In genomic region chr2:79267181-79267580, GRCm38 (mm10) we compare ENCODE assay signal across 27 mouse cellular contexts. TPM values are rescaled to one million over a fixed set of nuclear protein-coding genes. Genes with fewer than 3 reads are reported as not detected.
DNase-seq lines count a peak whose midpoint lies in the region; ATAC-seq and TF ChIP-seq lines count a peak whose summit lies in the region.
"Had no signal": no experiment of that assay in that cellular context is flagged by ENCODE, and none has a peak within 500 bp of the region (broad histone marks: within the 10 kb centered on the region; RNA-seq: fewer than 3 reads in every experiment).

No protein-coding gene starts in this region.

- TF ChIP-seq EP300 in CH12.LX (IDR thresholded peaks at IDR 0.05; ENCODE audit: low read length), result no peak

- no peak for DNase-seq in liver, embryonic 13.5 days
- DNase-seq in liver (no peak), CH12.LX (ENCODE audit: extremely low read depth) (no peak)
- no peak for DNase-seq in urinary bladder, adult 2 months (ENCODE audit: low spot score)
- DNase-seq in urinary bladder, postnatal 36 days (ENCODE audit: low spot score in 2 of 2), result no peak
- DNase-seq: adrenal gland, adult 8-10 months; adrenal gland, postnatal 25 days; cerebellum, adult 11-12 months; cerebellum, adult 8-10 months; cerebellum, postnatal 10 days; cerebellum, postnatal 36 days; embryo, embryonic 11 days; gastrocnemius, postnatal 25 days; heart, adult 18-20 months; heart, postnatal 10 days; heart, postnatal 36 days had no signal

- no peaks in the 10 kb centered on the region for H3K27me3 ChIP-seq in liver, embryonic 13.5 days
- no peaks in the 10 kb centered on the region for H3K27me3 ChIP-seq in CH12.LX (replicated peaks)
- no peaks in the 10 kb centered on the region for H3K27me3 ChIP-seq in liver, embryonic 15.5 days
- H3K27me3 ChIP-seq: embryonic facial prominence, embryonic 13.5 days; forebrain, embryonic 12.5 days; forebrain, embryonic 15.5 days; heart, embryonic 12.5 days; heart, embryonic 15.5 days; hindbrain, embryonic 13.5 days had no signal

- TF ChIP-seq RAD21 in CH12.LX (IDR thresholded peaks at IDR 0.05; ENCODE audit: low read depth, low read length), result no peak

- H3K79me2 ChIP-seq in CH12.LX (replicated peaks; ENCODE audit: control insufficient read depth, extremely low read depth, insufficient read depth, poor library complexity, severe bottlenecking), result peaks cover 88% of the 10 kb centered on the region

- no peak for ATAC-seq in liver, embryonic 13.5 days (ENCODE audit: low read depth)
- ATAC-seq in liver, embryonic 15.5 days (ENCODE audit: insufficient read depth), result no peak
- ATAC-seq: forebrain, embryonic 15.5 days; hindbrain, embryonic 16.5 days had no signal

- TF ChIP-seq POLR2A in CH12.LX (IDR thresholded peaks at IDR 0.05; ENCODE audit: low read depth, low read length), result no peak

- dilution Hi-C loops in CH12.LX (cut with MboI; ENCODE audit: extremely low pct_ligation_motif_present, extremely low pct_unique_long_range_greater_than_20kb, low sequenced_read_pairs), result no loop called here

- in situ Hi-C loops in CH12.LX (cut with MboI; ENCODE audit: low pct_ligation_motif_present, low pct_unique_long_range_greater_than_20kb, low sequenced_read_pairs), result no loop called here

- peaks cover 81% of the 10 kb centered on the region for H3K4me1 ChIP-seq in liver, embryonic 13.5 days (replicated peaks)
- H3K4me1 ChIP-seq in CH12.LX (ENCODE audit: control insufficient read depth in 1 of 2, insufficient read depth in 2 of 2), result peaks cover 15 to 82% of the 10 kb centered on the region in 2 experiments
- peaks cover 74% of the 10 kb centered on the region for H3K4me1 ChIP-seq in liver, embryonic 15.5 days (replicated peaks)
- H3K4me1 ChIP-seq: embryonic facial prominence, embryonic 13.5 days; forebrain, embryonic 12.5 days; forebrain, embryonic 15.5 days; heart, embryonic 15.5 days; hindbrain, embryonic 10.5 days; hindbrain, embryonic 13.5 days had no signal

- TF ChIP-seq CTCF in CH12.LX (conservative IDR thresholded peaks at IDR 0.05 in 1 of 2, IDR thresholded peaks at IDR 0.05 in 1 of 2; ENCODE audit: low read depth in 2 of 2, low read length in 2 of 2), result no peak

- H3K9ac ChIP-seq in liver, embryonic 13.5 days, result 0 out of 2 replicates have a peak overlapping the region, but pooled peaks have one; percentile 0
- no peak overlapping the region; the same call in 1 of the 2 replicates for H3K9ac ChIP-seq in CH12.LX (ENCODE audit: insufficient read depth, low read depth)
- no peak overlapping the region for H3K9ac ChIP-seq in liver, embryonic 15.5 days
- H3K9ac ChIP-seq: embryonic facial prominence, embryonic 13.5 days; forebrain, embryonic 12.5 days; forebrain, embryonic 15.5 days; heart, embryonic 12.5 days; heart, embryonic 15.5 days; hindbrain, embryonic 13.5 days had no signal

- no peak overlapping the region for H3K4me2 ChIP-seq in liver, embryonic 13.5 days
- peak overlapping the region; percentile 48 for H3K4me2 ChIP-seq in CH12.LX (ENCODE audit: insufficient read depth, low read depth, poor library complexity, severe bottlenecking)
- H3K4me2 ChIP-seq in liver, embryonic 15.5 days, result no peak overlapping the region
- H3K4me2 ChIP-seq: embryonic facial prominence, embryonic 13.5 days; forebrain, embryonic 12.5 days; forebrain, embryonic 15.5 days; heart, embryonic 12.5 days; heart, embryonic 15.5 days; hindbrain, embryonic 13.5 days had no signal

- peak overlapping the region; percentile 21 for H3K27ac ChIP-seq in liver, embryonic 13.5 days
- peak overlapping the region; percentile 38 for H3K27ac ChIP-seq in CH12.LX (ENCODE audit: insufficient read depth, low read depth)
- H3K27ac ChIP-seq in liver, embryonic 15.5 days (replicated peaks), result peak overlapping the region; percentile 31; the same call in 1 of the 2 replicates
- H3K27ac ChIP-seq: embryonic facial prominence, embryonic 10.5 days; embryonic facial prominence, embryonic 13.5 days; forebrain, embryonic 12.5 days; forebrain, embryonic 15.5 days; heart, embryonic 15.5 days; hindbrain, embryonic 10.5 days; hindbrain, embryonic 13.5 days had no signal

- H3K4me3 ChIP-seq in liver, embryonic 13.5 days (replicated peaks), result no peak overlapping the region
- H3K4me3 ChIP-seq in CH12.LX (replicated peaks in 1 of 3; ENCODE audit: low read depth in 2 of 3, low read length in 2 of 3, poor library complexity in 1 of 3), result no peak overlapping the region
- no peak overlapping the region for H3K4me3 ChIP-seq in liver, embryonic 15.5 days (replicated peaks)
- H3K4me3 ChIP-seq: embryonic facial prominence, embryonic 10.5 days; embryonic facial prominence, embryonic 13.5 days; erythroblast, embryonic 14.5 days; forebrain, embryonic 12.5 days; forebrain, embryonic 15.5 days; heart, embryonic 12.5 days; heart, embryonic 15.5 days; hindbrain, embryonic 10.5 days; hindbrain, embryonic 13.5 days had no signal

- H3K9me3 ChIP-seq in liver, embryonic 13.5 days (replicated peaks), result no peaks in the 10 kb centered on the region
- H3K9me3 ChIP-seq in CH12.LX (replicated peaks; ENCODE audit: low read length), result no peaks in the 10 kb centered on the region
- H3K9me3 ChIP-seq in liver, embryonic 15.5 days (replicated peaks), result no peaks in the 10 kb centered on the region
- H3K9me3 ChIP-seq: embryonic facial prominence, embryonic 10.5 days; embryonic facial prominence, embryonic 13.5 days; forebrain, embryonic 12.5 days; forebrain, embryonic 15.5 days; heart, embryonic 12.5 days; heart, embryonic 15.5 days; hindbrain, embryonic 10.5 days; hindbrain, embryonic 13.5 days had no signal

- WGBS in liver, embryonic 13.5 days (ENCODE audit: insufficient replicate concordance), result 62% methylated on average over 3 of the region's 3 CpGs
- 67% methylated on average over 3 of the region's 3 CpGs for WGBS in liver, embryonic 15.5 days (ENCODE audit: insufficient replicate concordance)

- peaks cover 56% of the 10 kb centered on the region for H3K36me3 ChIP-seq in liver, embryonic 13.5 days
- peaks cover 26 to 65% of the 10 kb centered on the region in 2 experiments for H3K36me3 ChIP-seq in CH12.LX (replicated peaks in 1 of 2; ENCODE audit: control insufficient read depth in 1 of 2, insufficient read depth in 1 of 2, low read length in 1 of 2)
- peaks cover 46% of the 10 kb centered on the region for H3K36me3 ChIP-seq in liver, embryonic 15.5 days (replicated peaks)
- H3K36me3 ChIP-seq: embryonic facial prominence, embryonic 10.5 days; embryonic facial prominence, embryonic 13.5 days; forebrain, embryonic 12.5 days; forebrain, embryonic 15.5 days; heart, embryonic 12.5 days; heart, embryonic 15.5 days; hindbrain, embryonic 10.5 days; hindbrain, embryonic 13.5 days had no signal

TF ChIP-seq in CH12.LX, 34 proteins besides CTCF, POLR2A, EP300 and RAD21:
- TF ChIP-seq BHLHE40 (IDR thresholded peaks at IDR 0.05; ENCODE audit: low read depth, low read length) (peak; percentile 36), MXI1 (IDR thresholded peaks at IDR 0.05; ENCODE audit: low read depth, low read length) (no peak; the same call in 1 of the 2 replicates), ETS1 (conservative IDR thresholded peaks at IDR 0.05; ENCODE audit: low read depth, low read length) (peak; percentile 47; the same call in 1 of the 2 replicates)

RNA-seq across cellular contexts. Expression of gene Itga4, which starts 12.0 kb away (rescaled TPM):
- polyA plus RNA-seq in liver, embryonic 13.5 days (2015; fragmentation: Nextera tagmentation; extraction: Ambion mirVana), result 24.8 and 30.1 TPM in 2 replicates
- total RNA-seq in CH12.LX (2012; rRNA removed), result 79.3 and 80.0 TPM in 2 replicates
- total RNA-seq in CH12.LX (2014; rRNA removed), result 54.3 and 55.7 TPM in 2 replicates
- 44.7 and 51.2 TPM in 2 replicates for polyA plus RNA-seq in CH12.LX (2012; ENCODE audit: insufficient read length, low read depth)
- polyA plus RNA-seq in liver, embryonic 15.5 days (2015; fragmentation: Nextera tagmentation; extraction: Ambion mirVana), result 27.7 and 30.8 TPM in 2 replicates
- 4.6 and 5.5 TPM in 2 replicates for polyA plus RNA-seq in urinary bladder, adult 2 months (2012; rRNA removed)
